Comparison of ENCODE assay signal across 18 mouse cellular contexts in the genomic region with DNA sequence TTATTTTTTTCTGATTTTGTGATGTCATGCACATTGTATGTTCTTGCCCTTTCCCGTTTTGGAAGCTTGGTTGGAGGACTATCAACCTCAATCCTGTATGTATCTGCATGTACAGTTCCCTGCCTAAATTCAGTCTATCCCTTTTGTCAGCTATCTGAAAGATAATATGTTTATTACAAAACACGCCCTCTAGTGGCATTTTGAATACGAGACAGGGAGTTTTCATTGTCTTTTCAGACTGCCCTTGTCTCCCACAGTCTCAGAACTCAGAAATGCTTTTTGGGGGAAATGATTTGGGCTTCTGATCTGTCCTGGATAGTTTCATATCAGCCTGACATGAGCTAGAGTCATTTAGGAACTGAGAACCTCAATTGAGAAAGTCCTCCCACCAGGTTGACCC. TPM values are rescaled to one million over a fixed set of nuclear protein-coding genes. Genes with fewer than 3 reads are reported as not detected.
A peak's percentile ranks its signal among the peaks of the same experiment; 100 is the strongest.
DNase-seq lines count a peak whose midpoint lies in the region; ATAC-seq and TF ChIP-seq lines count a peak whose summit lies in the region.
"Had no signal": no experiment of that assay in that cellular context is flagged by ENCODE, and none has a peak within 500 bp of the region (broad histone marks: within the 10 kb centered on the region; RNA-seq: fewer than 3 reads in every experiment).

No protein-coding gene starts in this region.

- no peaks in the 10 kb centered on the region for H3K4me1 ChIP-seq in intestine, postnatal 0 days (replicated peaks; ENCODE audit: control insufficient read depth, insufficient read depth, low read length)
- no peaks in the 10 kb centered on the region for H3K4me1 ChIP-seq in intestine, embryonic 15.5 days (replicated peaks)
- peaks cover 10% of the 10 kb centered on the region for H3K4me1 ChIP-seq in E14TG2a.4 (replicated peaks; ENCODE audit: low read depth, low read length)
- H3K4me1 ChIP-seq in liver, embryonic 12.5 days = peaks cover 11% of the 10 kb centered on the region
- no peaks in the 10 kb centered on the region for H3K4me1 ChIP-seq in kidney, embryonic 16.5 days (ENCODE audit: insufficient read depth, low read length)
- H3K4me1 ChIP-seq: stomach, embryonic 15.5 days had no signal

- peak; percentile 31 for DNase-seq in 416B (ENCODE audit: low read depth)
- no peak for DNase-seq in kidney, postnatal 36 days
- no peak for DNase-seq in ovary, postnatal 10 days (ENCODE audit: low spot score)
- DNase-seq: cerebellum, postnatal 14 days; kidney, postnatal 14 days; lung, postnatal 14 days; right cerebral cortex, postnatal 4 days had no signal

- 52% methylated on average over 3 of the region's 3 CpGs for WGBS in intestine, postnatal 0 days
- 54% methylated on average over 3 of the region's 3 CpGs for WGBS in intestine, embryonic 15.5 days
- 29% methylated on average over 3 of the region's 3 CpGs for WGBS in liver, embryonic 12.5 days (ENCODE audit: insufficient replicate concordance)
- WGBS in kidney, embryonic 16.5 days = 53% methylated on average over 3 of the region's 3 CpGs

- H3K27me3 ChIP-seq in intestine, postnatal 0 days (replicated peaks; ENCODE audit: control insufficient read depth, insufficient read depth, low read length) = no peaks in the 10 kb centered on the region
- H3K27me3 ChIP-seq in intestine, embryonic 15.5 days (replicated peaks) = no peaks in the 10 kb centered on the region
- no peaks in the 10 kb centered on the region for H3K27me3 ChIP-seq in E14TG2a.4 (ENCODE audit: insufficient read depth, low read length)
- no peaks in the 10 kb centered on the region for H3K27me3 ChIP-seq in liver, embryonic 12.5 days (replicated peaks)
- no peaks in the 10 kb centered on the region for H3K27me3 ChIP-seq in kidney, embryonic 16.5 days (ENCODE audit: insufficient read depth, low read length)
- H3K27me3 ChIP-seq: stomach, embryonic 15.5 days had no signal

- no peaks in the 10 kb centered on the region for H3K9me3 ChIP-seq in intestine, postnatal 0 days (ENCODE audit: control insufficient read depth)
- H3K9me3 ChIP-seq in intestine, embryonic 15.5 days = no peaks in the 10 kb centered on the region
- H3K9me3 ChIP-seq in E14TG2a.4 (ENCODE audit: low read length) = no peaks in the 10 kb centered on the region
- H3K9me3 ChIP-seq in liver, embryonic 12.5 days (replicated peaks) = no peaks in the 10 kb centered on the region
- H3K9me3 ChIP-seq in kidney, embryonic 16.5 days (ENCODE audit: low read length) = no peaks in the 10 kb centered on the region
- H3K9me3 ChIP-seq: G1E; stomach, embryonic 15.5 days had no signal

- no peaks in the 10 kb centered on the region for H3K36me3 ChIP-seq in intestine, postnatal 0 days (ENCODE audit: control insufficient read depth, insufficient read depth)
- H3K36me3 ChIP-seq in intestine, embryonic 15.5 days = no peaks in the 10 kb centered on the region
- H3K36me3 ChIP-seq in E14TG2a.4 (ENCODE audit: insufficient read depth, low read length) = no peaks in the 10 kb centered on the region
- H3K36me3 ChIP-seq in liver, embryonic 12.5 days = no peaks in the 10 kb centered on the region
- no peaks in the 10 kb centered on the region for H3K36me3 ChIP-seq in kidney, embryonic 16.5 days (ENCODE audit: insufficient read depth, low read length)
- H3K36me3 ChIP-seq: G1E; stomach, embryonic 15.5 days had no signal

- H3K27ac ChIP-seq in intestine, postnatal 0 days (ENCODE audit: low read depth, low read length) = no peak overlapping the region
- H3K27ac ChIP-seq in intestine, embryonic 15.5 days = no peak overlapping the region
- H3K27ac ChIP-seq in liver, embryonic 12.5 days = no peak overlapping the region
- no peak overlapping the region for H3K27ac ChIP-seq in kidney, embryonic 16.5 days (ENCODE audit: low read length)
- H3K27ac ChIP-seq: hindbrain, embryonic 14.5 days; stomach, embryonic 15.5 days had no signal

- no peak for ATAC-seq in intestine, postnatal 0 days
- ATAC-seq in intestine, embryonic 15.5 days = no peak
- ATAC-seq in liver, embryonic 12.5 days = peak; percentile 14
- ATAC-seq in kidney, embryonic 16.5 days (ENCODE audit: low FRiP score, low TSS enrichment) = no peak

- TF ChIP-seq CTCF in intestine, postnatal 0 days (IDR thresholded peaks at IDR 0.05; ENCODE audit: low read depth) = peak; percentile 9; the same call in 1 of the 2 replicates
- TF ChIP-seq CTCF in E14TG2a.4 (conservative IDR thresholded peaks at IDR 0.05; ENCODE audit: low read length) = peak; percentile 53

- H3K4me3 ChIP-seq in intestine, postnatal 0 days (ENCODE audit: low read depth, low read length) = no peak overlapping the region
- H3K4me3 ChIP-seq in intestine, embryonic 15.5 days (replicated peaks) = no peak overlapping the region
- no peak overlapping the region for H3K4me3 ChIP-seq in E14TG2a.4 (replicated peaks; ENCODE audit: low read length)
- no peak overlapping the region for H3K4me3 ChIP-seq in liver, embryonic 12.5 days
- H3K4me3 ChIP-seq in kidney, embryonic 16.5 days (ENCODE audit: low read length) = no peak overlapping the region
- H3K4me3 ChIP-seq: erythroblast, embryonic 14.5 days; stomach, embryonic 15.5 days had no signal

- no peak overlapping the region for H3K4me2 ChIP-seq in intestine, postnatal 0 days (replicated peaks; ENCODE audit: low read depth)
- no peak overlapping the region for H3K4me2 ChIP-seq in intestine, embryonic 15.5 days (replicated peaks)
- H3K4me2 ChIP-seq in liver, embryonic 12.5 days = peak overlapping the region; percentile 31; the same call in 1 of the 2 replicates
- H3K4me2 ChIP-seq in kidney, embryonic 16.5 days (replicated peaks; ENCODE audit: low read depth, low read length) = no peak overlapping the region
- H3K4me2 ChIP-seq: heart, embryonic 11.5 days; hindbrain, embryonic 14.5 days; stomach, embryonic 15.5 days had no signal

- no peak overlapping the region for H3K9ac ChIP-seq in intestine, postnatal 0 days (ENCODE audit: low read depth, low read length)
- no peak overlapping the region for H3K9ac ChIP-seq in intestine, embryonic 15.5 days
- no peak overlapping the region for H3K9ac ChIP-seq in liver, embryonic 12.5 days
- H3K9ac ChIP-seq in kidney, embryonic 16.5 days (replicated peaks; ENCODE audit: low read length) = no peak overlapping the region
- H3K9ac ChIP-seq: hindbrain, embryonic 14.5 days; stomach, embryonic 15.5 days had no signal

RNA-seq across cellular contexts. Expression of a gene that starts 32.2 kb away (rescaled TPM):
- polyA plus RNA-seq in intestine, postnatal 0 days (2015; fragmentation: Nextera tagmentation; extraction: Ambion mirVana) = not detected in 2 replicates
- not detected in 2 replicates for polyA plus RNA-seq in intestine, embryonic 15.5 days (2015; fragmentation: Nextera tagmentation; extraction: Ambion mirVana)
- not detected in 2 replicates for polyA plus RNA-seq in liver, embryonic 12.5 days (2016; fragmentation: Nextera tagmentation; extraction: Ambion mirVana)
- polyA plus RNA-seq in kidney, embryonic 16.5 days (2015; fragmentation: Nextera tagmentation; extraction: Ambion mirVana) = not detected in 2 replicates
- polyA plus RNA-seq: erythroblast, embryonic 14.5 days; frontal cortex, adult 2 months; G1E; heart, embryonic 11.5 days; hindbrain, embryonic 14.5 days; stomach, embryonic 15.5 days had no signal
